Mouse (Mus musculus) megakaryocyte progenitor cell, adult 5-6 weeks (primary cell): ENCODE data around the gene Psen2. TPM values are rescaled to one million over a fixed set of nuclear protein-coding genes. Genes with fewer than 3 reads are reported as not detected.
A peak's percentile ranks its signal among the peaks of the same experiment; 100 is the strongest.

Experiments
- ATAC-seq: replicated peaks from 2 replicates; pipeline ENCODE4 v1.8.0; 2016; ENCODE audit warnings: mild to moderate bottlenecking, moderate TSS enrichment, inconsistent platforms; ENCODE audit not compliant: poor library complexity
- total RNA-seq, 2 experiments: library from RNA; stranded (forward) in 1 of 2; stranded (reverse) in 1 of 2; fragments of 157-497, 149-512 nt in 1 of 2; fragments of 200-1000 nt in 1 of 2; gene quantifications; 2 replicates each; pipeline versions ENCODE4 v1.2.3 to v1.2.4; 2015 to 2017

Gene Psen2
- total RNA-seq, 2 experiments from 2014 or later = 19.5 to 27.2 TPM

- ATAC-seq = no peak
Measured at GRCm38 (mm10) chr1:180200722-180201121, 62.5 kb downstream of the Psen2 start.

- ATAC-seq = no peak
Measured at GRCm38 (mm10) chr1:180199715-180200050, 63.6 kb downstream of the Psen2 start.

DNA sequence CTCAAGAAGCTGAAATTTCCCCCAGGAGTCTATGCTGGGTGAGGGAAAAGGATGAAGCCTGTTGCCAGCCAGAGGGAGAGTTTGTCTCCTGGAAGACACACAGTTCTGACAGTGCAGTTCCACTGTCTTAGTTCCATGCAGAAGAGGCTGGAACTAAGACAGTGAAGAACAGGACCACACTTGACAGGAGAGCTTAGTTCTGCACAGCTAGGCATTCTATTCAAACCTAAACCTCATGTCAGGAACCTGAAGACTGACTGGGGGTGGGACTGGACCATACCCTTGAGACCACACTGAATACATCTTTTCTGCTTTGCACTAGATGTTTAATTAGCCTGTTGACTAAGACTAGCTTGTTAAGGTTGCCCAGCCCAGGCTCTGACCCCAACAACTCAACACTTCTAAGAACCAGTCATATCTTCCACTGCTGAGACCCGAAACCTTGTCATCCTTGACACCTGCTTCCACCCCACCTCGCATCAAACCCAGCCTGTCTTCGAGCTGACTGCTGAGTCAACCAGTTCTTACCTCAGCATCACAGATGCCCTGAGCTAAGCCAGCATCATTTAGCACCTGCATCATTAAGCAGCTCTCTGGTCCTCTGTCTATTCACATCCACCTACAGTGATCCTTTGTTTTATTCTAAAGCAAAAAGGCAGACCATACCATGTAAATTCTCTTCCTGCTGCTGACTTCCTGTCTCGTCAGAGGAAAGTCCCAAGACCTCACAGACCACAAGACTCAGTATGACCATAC, 64.1 kb downstream of the Psen2 start, which contains the start of gene Coq8a:
Gene Coq8a, minus strand, starts transcription at position 644 of the 756 bp plus-strand sequence.
- no peak for ATAC-seq

DNA sequence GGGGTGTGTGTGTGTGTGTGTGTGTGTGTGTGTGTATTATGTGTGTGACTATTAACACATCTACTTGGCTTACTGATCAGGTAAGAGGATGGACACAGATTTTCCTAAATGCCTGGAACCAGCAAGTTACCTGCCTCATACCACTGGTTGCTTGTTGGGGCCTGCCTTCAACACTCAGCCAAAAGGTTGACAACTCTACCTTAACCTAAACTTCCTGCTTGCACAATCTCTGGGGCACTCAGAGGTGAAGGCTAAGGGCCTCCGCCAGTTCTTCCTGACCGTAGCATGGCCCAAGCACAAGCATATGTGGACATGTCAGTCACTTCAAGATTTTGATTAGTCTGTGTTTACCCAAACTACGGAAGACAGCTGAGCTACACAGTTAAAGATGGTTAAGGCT, 65.3 kb downstream of the Psen2 start:
- ATAC-seq = no peak

- no peak for ATAC-seq
Measured at GRCm38 (mm10) chr1:180196508-180196907, 66.7 kb downstream of the Psen2 start.

- ATAC-seq = peak; percentile 93
Measured at GRCm38 (mm10) chr1:180195703-180196381, 67.4 kb downstream of the Psen2 start.

GRCm38 (mm10) chr1:180194781-180195471, 68.3 kb downstream of the Psen2 start:
- peak; percentile 29 for ATAC-seq

- no peak for ATAC-seq
Measured at GRCm38 (mm10) chr1:180194048-180194447, 69.2 kb downstream of the Psen2 start.

DNA sequence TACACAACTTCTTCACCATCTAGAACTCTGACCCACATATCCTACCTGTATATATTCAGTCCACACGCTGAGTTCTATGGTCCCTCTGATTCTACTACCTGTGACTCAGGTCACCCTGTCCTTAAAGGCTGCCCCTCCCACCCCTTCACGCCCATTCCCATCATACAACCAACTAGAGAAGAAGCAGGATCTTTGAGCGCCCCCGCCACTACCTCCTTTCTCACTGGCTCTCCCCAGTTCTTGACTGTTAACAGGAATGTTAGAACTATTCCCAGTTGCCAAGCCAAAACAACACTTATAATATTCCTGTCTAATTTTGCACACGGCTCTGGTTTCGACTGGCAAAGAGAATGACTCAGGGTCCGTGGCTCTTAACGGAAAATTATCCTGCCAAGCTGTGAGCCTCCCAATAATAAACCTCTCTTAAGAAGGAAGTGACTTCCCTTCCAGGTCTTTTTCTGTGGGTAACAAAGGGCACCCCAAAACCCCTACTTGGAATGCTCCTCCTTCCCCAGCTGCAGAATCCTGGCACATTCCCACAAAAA, 69.8 kb downstream of the Psen2 start:
- no peak for ATAC-seq

GRCm38 (mm10) chr1:180192866-180193265, 70.4 kb downstream of the Psen2 start:
- no peak for ATAC-seq

DNA sequence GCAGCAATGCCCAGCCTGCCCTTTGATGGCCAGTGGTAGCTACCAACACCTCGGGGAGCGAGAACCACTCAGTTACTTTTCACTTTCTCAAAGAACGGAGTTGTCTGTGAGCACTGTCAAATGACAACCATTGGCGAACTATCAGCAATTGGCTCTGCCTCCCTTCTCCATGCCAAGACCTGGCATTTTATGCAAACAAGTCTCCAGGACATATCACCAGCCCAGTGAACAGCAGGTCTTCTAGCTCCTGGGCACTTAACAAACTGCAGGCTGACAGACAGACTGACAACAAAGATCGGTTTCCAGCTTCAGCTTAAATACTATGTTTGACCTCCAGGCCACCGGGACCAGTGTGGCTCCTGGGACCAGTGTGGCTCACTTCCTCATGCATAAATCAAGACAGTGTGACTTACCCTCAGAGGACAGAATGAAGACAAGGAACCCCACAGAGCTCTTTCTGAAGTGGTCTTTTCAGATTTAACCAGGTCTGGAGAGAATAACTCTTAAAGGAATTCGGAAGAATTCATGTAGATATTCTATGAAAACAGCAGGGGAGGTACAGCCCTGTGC, 71.5 kb downstream of the Psen2 start:
- ATAC-seq = no peak

- ATAC-seq = no peak
Measured at GRCm38 (mm10) chr1:180191112-180191511, 72.1 kb downstream of the Psen2 start.

- no peak for ATAC-seq
Measured at GRCm38 (mm10) chr1:180188951-180189350, 74.3 kb downstream of the Psen2 start.

DNA sequence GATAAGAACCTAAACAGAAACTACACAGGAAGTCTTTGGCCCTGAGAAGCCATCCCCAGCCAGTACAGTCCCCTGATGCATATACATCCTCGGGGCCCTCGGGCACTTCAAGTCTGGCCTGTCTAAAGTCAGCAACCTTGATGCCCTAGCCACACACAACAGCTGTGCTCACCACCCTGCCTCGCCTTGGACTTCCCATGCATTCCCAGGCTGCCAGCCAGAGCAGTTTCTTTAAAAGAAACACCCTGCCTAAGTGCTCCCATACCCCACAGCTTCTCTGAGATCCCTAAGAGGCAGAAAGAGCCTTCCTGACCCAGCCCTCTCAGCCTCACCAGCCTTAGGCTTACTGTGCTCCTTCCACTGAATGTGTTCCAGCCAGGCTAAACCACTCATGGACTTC, 76.9 kb downstream of the Psen2 start:
- no peak for ATAC-seq

- no peak for ATAC-seq
Measured at GRCm38 (mm10) chr1:180185877-180186276, 77.4 kb downstream of the Psen2 start.

- ATAC-seq = no peak
Measured at GRCm38 (mm10) chr1:180184768-180185167, 78.5 kb downstream of the Psen2 start.

- no peak for ATAC-seq
Measured at GRCm38 (mm10) chr1:180183525-180184159, 79.6 kb downstream of the Psen2 start.

GRCm38 (mm10) chr1:180182731-180183130, 80.5 kb downstream of the Psen2 start:
- ATAC-seq = no peak

- no peak for ATAC-seq
Measured at GRCm38 (mm10) chr1:180181966-180182319, 81.3 kb downstream of the Psen2 start.

- no peak for ATAC-seq
Measured at GRCm38 (mm10) chr1:180181304-180181965, 81.8 kb downstream of the Psen2 start.
